Mouse (Mus musculus) hindbrain, embryonic 16.5 days (tissue): ENCODE results near the gene Shc2. TPM values are rescaled to one million over a fixed set of nuclear protein-coding genes. Genes with fewer than 3 reads are reported as not detected.

Source experiments
- ATAC-seq: fragments of 200-750 bp; cut with Nextera tagmentation; 2 replicates; pipeline ENCODE4 v1.8.0; 2017; ENCODE audit warnings: moderate TSS enrichment, moderate library complexity
- H3K27ac ChIP-seq: fragments of 300-500 bp; sonication (generic); 2 replicates; pipeline ENCODE4 v1.5.1; 2014; ENCODE audit warnings: low read depth, mild to moderate bottlenecking, control low read depth, low read length, moderate library complexity
- H3K27me3 ChIP-seq: fragments of 300-500 bp; sonication (generic); replicated peaks from 2 replicates; pipeline ENCODE4 v1.6.1; 2014; ENCODE audit warnings: low read length; ENCODE audit not compliant: control insufficient read depth, insufficient read depth
- H3K36me3 ChIP-seq: fragments of 300-500 bp; sonication (generic); 2 replicates; pipeline ENCODE4 v1.6.1; 2014; ENCODE audit warnings: mild to moderate bottlenecking, low read length, moderate library complexity, mixed read lengths; ENCODE audit not compliant: control insufficient read depth, insufficient read depth
- H3K4me1 ChIP-seq: fragments of 300-500 bp; sonication (generic); 2 replicates; pipeline ENCODE4 v1.6.1; 2014; ENCODE audit warnings: low read depth, low read length; ENCODE audit not compliant: control insufficient read depth, insufficient read depth
- H3K4me2 ChIP-seq: fragments of 300-500 bp; sonication (generic); 2 replicates; pipeline ENCODE4 v1.6.1; 2014; ENCODE audit warnings: mild to moderate bottlenecking, low read length, control low read depth, moderate library complexity
- H3K4me3 ChIP-seq: fragments of 300-500 bp; sonication (generic); 2 replicates; pipeline ENCODE4 v1.5.1; 2014; ENCODE audit warnings: mild to moderate bottlenecking, low read length, control low read depth, moderate library complexity
- H3K9ac ChIP-seq: fragments of 300-500 bp; sonication (generic); 2 replicates; pipeline ENCODE4 v1.6.1; 2014; ENCODE audit warnings: low read depth, mild to moderate bottlenecking, control low read depth, low read length, moderate library complexity
- H3K9me3 ChIP-seq: fragments of 300-500 bp; sonication (generic); 2 replicates; pipeline ENCODE4 v1.6.1; 2014; ENCODE audit warnings: mild to moderate bottlenecking, low read length, moderate library complexity; ENCODE audit not compliant: control insufficient read depth
- WGBS: fragments of 180-500 bp; shearing (Covaris S2); extraction: QIAGEN DNeasy Blood & Tissue Kit; methylation state at CpG from one replicate; pipeline ENCODE4 v1.1.7; 2014; 5-methylcytosine and 5-hydroxymethylcytosine counted together
- polyA plus RNA-seq: library from polyadenylated mRNA; unstranded; fragments of >200 nt; fragmentation: Nextera tagmentation; extraction: Ambion mirVana; gene quantifications from 2 replicates; pipeline ENCODE4 v1.2.1, GENCODE M21; 2015

Gene Shc2
- polyA plus RNA-seq, 1 experiment from 2014 or later, result 13.7 TPM

DNA sequence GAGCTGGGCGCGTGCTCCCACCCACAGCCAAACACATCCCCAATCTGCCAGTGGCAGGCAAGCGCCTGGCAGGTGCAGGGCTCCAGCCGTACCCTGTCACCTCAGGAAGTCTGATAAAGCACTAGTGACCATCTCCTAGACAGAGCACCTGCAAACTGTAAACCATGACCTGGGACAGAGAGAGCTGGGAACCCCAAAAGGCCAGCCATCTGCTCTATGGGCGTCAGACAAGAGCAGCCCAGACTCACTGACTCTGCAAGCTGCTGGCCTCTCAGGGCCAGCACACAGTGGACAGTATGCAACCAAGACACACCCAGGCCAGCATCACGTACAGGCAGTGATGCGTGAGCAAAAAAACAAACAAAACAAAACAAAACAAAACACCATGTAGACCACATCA lies 58.8 kb downstream of the Shc2 start:
- no peaks in the 10 kb centered on the region for H3K9me3 ChIP-seq
- no peak overlapping the region for H3K4me3 ChIP-seq
- no peaks in the 10 kb centered on the region for H3K36me3 ChIP-seq
- no peak overlapping the region for H3K27ac ChIP-seq
- WGBS, result 78% methylated on average over 7 of the region's 7 CpGs
- no peak overlapping the region for H3K9ac ChIP-seq
- no peak for ATAC-seq
- H3K4me2 ChIP-seq, result no peak overlapping the region
- no peaks in the 10 kb centered on the region for H3K27me3 ChIP-seq
- no peaks in the 10 kb centered on the region for H3K4me1 ChIP-seq

DNA sequence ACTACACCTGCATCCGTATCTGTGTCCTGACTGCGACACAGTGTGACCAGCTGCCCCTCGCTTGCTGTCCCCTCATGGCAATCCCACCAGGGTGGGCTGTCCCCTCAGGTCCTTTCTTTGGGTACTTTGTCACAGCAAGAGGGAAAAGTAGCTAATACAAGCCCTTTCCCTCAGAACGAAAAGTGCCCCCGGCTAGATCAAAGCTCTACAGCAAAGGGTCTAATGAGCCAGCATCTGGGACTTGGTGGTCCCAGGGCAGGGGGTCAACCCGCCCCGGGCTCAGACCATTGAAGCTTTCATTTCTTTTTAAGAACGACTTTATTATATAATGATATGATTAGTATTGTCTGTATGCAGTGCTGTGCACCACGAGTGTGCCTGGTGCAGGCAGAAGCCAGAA lies 59.4 kb downstream of the Shc2 start:
- Histone ChIP-seq H3K9ac (no peak overlapping the region), H3K27me3 (no peaks in the 10 kb centered on the region), H3K4me1 (no peaks in the 10 kb centered on the region), H3K9me3 (no peaks in the 10 kb centered on the region), H3K36me3 (no peaks in the 10 kb centered on the region), H3K27ac (no peak overlapping the region), H3K4me3 (no peak overlapping the region), H3K4me2 (no peak overlapping the region)
- 60% methylated on average over 9 of the region's 9 CpGs for WGBS
- no peak for ATAC-seq

DNA sequence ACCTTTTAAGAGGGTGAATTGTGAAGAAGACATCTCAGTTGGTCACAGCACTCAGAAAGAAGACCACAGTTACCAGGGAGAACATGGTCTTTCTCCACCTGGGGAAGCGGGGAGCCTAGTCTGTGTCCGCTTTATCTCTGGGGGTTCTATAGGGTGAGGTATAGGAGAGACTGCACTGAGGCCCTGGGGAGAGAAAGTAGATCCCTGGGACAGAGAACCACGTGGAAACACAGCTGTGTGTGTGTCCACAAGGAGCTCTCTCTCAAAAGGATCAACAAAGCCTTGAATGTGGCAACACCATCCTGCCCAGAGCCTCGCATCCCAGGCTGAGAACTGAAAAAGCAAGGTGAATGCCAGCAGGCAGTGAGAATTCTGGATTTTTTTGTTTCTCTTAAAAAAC lies 60.3 kb downstream of the Shc2 start:
- WGBS, result 73% methylated on average over 4 of the region's 4 CpGs
- H3K9me3 ChIP-seq, result no peaks in the 10 kb centered on the region
- no peak overlapping the region for H3K9ac ChIP-seq
- H3K27ac ChIP-seq, result no peak overlapping the region
- ATAC-seq, result no peak
- H3K4me2 ChIP-seq, result no peak overlapping the region
- no peaks in the 10 kb centered on the region for H3K36me3 ChIP-seq
- H3K4me1 ChIP-seq, result no peaks in the 10 kb centered on the region
- H3K27me3 ChIP-seq, result no peaks in the 10 kb centered on the region
- H3K4me3 ChIP-seq, result no peak overlapping the region

DNA sequence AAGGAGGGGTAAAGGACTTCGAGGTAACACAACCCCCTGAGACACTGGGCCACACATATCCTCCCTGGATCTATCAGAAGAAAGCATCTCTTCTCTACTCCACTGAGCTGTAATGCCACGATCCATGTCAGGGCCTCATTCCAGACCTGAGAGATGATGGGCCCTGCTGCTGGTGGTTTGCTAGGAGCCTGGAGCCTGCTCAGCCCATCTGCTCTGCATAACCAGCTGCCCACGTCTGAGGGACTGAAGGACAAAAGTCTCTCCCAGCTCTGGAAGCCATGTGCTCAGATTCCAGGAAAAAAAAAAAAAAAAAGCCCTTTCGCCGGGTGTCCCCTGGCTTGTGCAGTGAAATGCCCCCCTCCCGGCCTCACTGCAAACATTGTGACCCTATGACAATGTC lies 62.0 kb downstream of the Shc2 start:
- 79% methylated on average over 6 of the region's 6 CpGs for WGBS
- ATAC-seq, result no peak
- Histone ChIP-seq H3K36me3 (no peaks in the 10 kb centered on the region), H3K27ac (no peak overlapping the region), H3K4me1 (no peaks in the 10 kb centered on the region), H3K27me3 (no peaks in the 10 kb centered on the region), H3K4me3 (no peak overlapping the region), H3K4me2 (no peak overlapping the region), H3K9me3 (no peaks in the 10 kb centered on the region), H3K9ac (no peak overlapping the region)

DNA sequence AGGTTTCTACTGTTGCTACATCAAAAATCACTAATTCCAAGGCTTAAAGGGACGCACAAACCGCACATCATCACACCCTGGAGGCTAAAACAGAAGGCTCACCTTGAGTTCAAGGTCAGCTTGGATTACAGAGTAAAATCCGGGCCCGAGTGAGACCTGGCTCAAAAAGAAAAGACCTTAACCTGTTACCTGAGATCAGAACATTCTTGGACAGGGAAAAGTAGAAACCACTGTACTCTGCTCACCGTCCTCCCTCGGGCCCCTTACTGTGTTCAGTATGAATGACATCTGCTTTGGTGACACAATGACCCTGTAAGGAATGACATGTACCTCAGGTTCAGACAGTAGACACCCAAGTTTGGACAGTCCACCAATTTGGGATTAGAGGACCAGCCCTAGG lies 62.9 kb downstream of the Shc2 start:
- Histone ChIP-seq H3K4me1 (no peaks in the 10 kb centered on the region), H3K27ac (no peak overlapping the region), H3K4me3 (no peak overlapping the region), H3K9me3 (no peaks in the 10 kb centered on the region), H3K4me2 (no peak overlapping the region), H3K9ac (no peak overlapping the region), H3K36me3 (no peaks in the 10 kb centered on the region), H3K27me3 (no peaks in the 10 kb centered on the region)
- 91% methylated on average over 6 of the region's 6 CpGs for WGBS
- no peak for ATAC-seq

DNA sequence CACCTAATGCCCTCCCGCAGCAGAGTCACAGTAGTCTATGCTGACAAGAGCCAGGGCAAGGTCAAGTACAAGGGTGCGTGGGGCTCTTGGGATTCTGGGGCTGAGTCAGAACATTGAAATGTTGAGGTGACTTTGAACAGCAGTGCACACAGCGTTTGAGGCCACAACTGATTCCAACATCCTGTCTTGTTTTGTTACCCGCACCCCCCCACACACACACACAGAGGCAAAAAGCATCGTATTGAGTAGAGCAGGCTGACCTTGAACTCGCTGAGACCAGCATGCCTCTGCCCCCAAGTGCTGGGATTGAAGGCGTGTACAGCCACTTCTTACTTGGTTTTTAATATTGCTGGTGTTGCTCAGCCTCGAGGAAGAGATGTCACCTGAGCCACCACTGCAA lies 63.4 kb downstream of the Shc2 start:
- ATAC-seq, result no peak
- Histone ChIP-seq H3K9ac (no peak overlapping the region), H3K36me3 (no peaks in the 10 kb centered on the region), H3K4me3 (no peak overlapping the region), H3K9me3 (no peaks in the 10 kb centered on the region), H3K4me1 (no peaks in the 10 kb centered on the region), H3K27me3 (no peaks in the 10 kb centered on the region), H3K27ac (no peak overlapping the region), H3K4me2 (no peak overlapping the region)
- WGBS, result 87% methylated on average over 8 of the region's 8 CpGs

DNA sequence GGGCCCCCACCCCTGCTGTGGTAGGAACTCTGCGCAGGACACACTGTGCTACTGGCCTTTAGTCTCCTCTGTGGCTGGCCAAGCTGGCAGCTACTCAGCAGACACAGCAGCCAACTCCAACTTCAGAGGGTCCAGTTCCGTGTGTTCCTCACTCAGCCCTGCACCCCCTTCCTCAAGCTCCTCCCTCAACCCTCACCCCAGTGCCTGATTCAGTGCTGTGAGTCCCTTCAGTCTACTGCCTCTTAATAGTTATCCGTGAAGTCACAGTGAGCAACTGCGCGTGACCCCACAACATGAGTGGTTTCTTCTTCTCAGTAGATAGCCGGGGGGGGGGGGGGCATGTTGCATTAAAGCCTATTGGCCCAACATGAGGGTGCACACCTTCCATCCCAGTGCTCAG lies 64.1 kb downstream of the Shc2 start:
- Histone ChIP-seq H3K36me3 (no peaks in the 10 kb centered on the region), H3K4me2 (no peak overlapping the region), H3K4me1 (no peaks in the 10 kb centered on the region), H3K9me3 (no peaks in the 10 kb centered on the region), H3K4me3 (no peak overlapping the region), H3K27me3 (no peaks in the 10 kb centered on the region), H3K27ac (no peak overlapping the region), H3K9ac (no peak overlapping the region)
- WGBS, result 85% methylated on average over 6 of the region's 6 CpGs
- no peak for ATAC-seq

DNA sequence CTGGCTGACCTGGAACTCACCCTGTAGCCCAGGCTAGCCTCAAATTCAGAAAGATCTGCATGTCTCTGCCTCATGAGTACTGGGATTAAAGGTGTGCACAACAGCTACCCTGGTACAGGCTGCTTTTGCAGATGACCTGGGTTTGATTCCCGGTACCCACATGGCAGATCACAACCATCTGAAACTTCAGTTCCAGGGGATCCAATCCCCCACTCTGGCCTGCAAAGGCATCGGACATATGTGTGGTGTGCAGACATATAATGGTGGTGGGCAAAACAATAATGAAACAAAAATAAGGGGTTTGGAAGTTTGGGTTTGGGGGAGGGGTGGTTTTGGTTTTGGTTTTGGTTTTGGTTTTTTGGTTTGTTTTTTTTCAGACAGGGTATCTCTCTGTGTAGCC lies 66.4 kb downstream of the Shc2 start:
- 96% methylated on average over 2 of the region's 2 CpGs for WGBS
- H3K4me2 ChIP-seq, result no peak overlapping the region
- no peaks in the 10 kb centered on the region for H3K36me3 ChIP-seq
- no peaks in the 10 kb centered on the region for H3K27me3 ChIP-seq
- no peaks in the 10 kb centered on the region for H3K4me1 ChIP-seq
- no peak overlapping the region for H3K9ac ChIP-seq
- ATAC-seq, result no peak
- H3K4me3 ChIP-seq, result no peak overlapping the region
- no peaks in the 10 kb centered on the region; the same call in 1 of the 2 replicates for H3K9me3 ChIP-seq
- no peak overlapping the region for H3K27ac ChIP-seq

DNA sequence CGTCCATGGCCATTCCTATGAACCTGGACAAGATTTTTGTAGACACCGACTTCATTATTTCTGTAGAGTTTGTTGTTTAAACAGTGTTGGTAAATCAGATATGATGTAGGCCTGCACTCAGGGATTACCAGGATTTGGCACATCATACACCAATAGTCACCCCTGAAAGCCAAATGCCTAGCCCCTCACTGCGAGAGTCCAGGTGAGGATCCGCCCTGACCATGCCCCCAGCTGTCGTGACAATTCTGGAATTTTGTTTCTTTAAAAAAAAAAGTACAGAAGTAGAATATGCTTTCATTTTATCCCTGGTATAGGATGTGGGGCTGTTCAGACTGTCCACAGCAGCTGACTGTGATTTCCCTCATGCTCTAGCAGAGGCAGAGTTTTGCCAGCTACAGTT lies 67.8 kb downstream of the Shc2 start:
- no peaks in the 10 kb centered on the region; the same call in 1 of the 2 replicates for H3K9me3 ChIP-seq
- ATAC-seq, result no peak
- H3K27ac ChIP-seq, result no peak overlapping the region
- H3K9ac ChIP-seq, result no peak overlapping the region
- no peaks in the 10 kb centered on the region for H3K4me1 ChIP-seq
- WGBS, result 87% methylated on average over 5 of the region's 5 CpGs
- no peak overlapping the region for H3K4me2 ChIP-seq
- no peaks in the 10 kb centered on the region for H3K27me3 ChIP-seq
- no peak overlapping the region for H3K4me3 ChIP-seq
- H3K36me3 ChIP-seq, result no peaks in the 10 kb centered on the region
